Mouse (Mus musculus): ENCODE measurements around the gene Ubac2. TPM values are rescaled to one million over a fixed set of nuclear protein-coding genes. Genes with fewer than 3 reads are reported as not detected.

Ubac2 gene
- polyA plus RNA-seq, 1 experiment from 2014 or later: 47.0 TPM

DNA sequence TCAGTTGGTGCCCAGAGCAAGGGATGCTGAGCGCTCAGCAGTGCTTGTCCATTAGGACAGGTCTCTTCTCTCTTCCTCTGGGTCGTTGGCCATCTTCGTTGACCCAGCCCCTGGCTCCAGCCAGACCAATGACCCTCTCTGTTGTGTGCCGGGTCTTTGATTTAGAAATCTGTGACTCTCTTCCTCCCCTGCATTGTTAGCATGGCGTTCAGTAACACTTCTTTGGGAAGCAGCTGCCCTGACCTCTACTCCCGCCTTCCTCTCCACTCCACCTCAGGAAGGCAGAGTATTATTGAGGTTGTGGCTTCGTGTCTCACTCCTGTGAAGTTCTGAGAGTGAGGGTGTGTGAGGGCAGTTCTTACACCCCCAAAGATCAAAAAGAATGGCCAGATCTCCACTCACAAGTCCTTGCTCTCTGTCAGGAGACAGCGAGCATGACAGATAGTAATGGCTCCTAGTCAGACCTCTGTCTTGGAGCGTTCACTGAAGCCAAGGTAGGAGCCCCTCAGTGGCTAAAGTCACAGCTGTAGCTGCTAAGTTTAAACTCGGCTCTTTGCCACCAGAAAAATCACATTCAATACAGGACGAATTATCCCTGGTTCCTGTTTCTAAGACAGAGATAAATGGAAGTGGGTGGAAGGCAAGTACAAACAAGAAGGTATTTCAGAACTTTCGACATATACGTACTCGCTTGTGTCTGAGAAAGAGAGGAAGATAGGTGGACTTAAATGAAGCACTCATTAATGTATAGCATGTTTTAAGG, 83.9 kb downstream of the Ubac2 start:
- WGBS: 83% methylated on average over 14 of the region's 14 CpGs

DNA sequence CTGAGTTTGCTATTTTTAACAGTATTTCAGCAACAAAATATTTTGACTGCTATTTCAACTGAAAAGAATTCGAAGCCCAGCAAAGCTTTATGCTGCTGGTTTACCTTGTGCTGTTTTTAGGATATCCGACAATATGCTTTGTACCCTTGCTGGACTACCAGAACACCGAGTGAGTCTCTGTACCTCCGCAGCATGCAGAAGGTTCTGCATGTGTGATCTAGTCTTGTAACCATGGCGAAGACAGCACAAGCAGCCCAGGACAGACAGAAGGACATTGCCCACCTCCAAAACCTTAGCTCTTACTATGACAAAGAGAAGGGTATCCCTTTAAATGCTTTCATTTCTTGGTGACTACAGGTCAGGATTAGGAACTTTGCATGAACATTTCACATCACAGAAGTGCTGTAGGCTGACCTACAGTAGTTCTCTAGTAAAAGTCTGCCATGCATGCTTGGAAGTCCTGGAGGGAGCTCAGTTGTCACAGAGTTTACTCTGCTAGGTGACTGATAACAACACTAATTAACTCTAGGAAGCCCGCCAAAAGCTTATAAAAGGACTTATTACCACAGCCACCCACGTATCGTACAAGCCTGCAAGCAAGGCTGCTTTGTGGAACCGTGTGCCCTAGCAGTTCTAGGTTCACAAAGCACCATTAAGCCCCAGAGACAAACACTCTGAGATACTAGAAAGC, 85.0 kb downstream of the Ubac2 start:
- H3K4me3 ChIP-seq (replicated peaks): no peak overlapping the region
- WGBS: 61% methylated on average over 9 of the region's 9 CpGs
- no peak overlapping the region; the same call in 1 of the 2 replicates for H3K27ac ChIP-seq (replicated peaks)
- H3K9me3 ChIP-seq (replicated peaks): no peaks in the 10 kb centered on the region
- H3K9ac ChIP-seq (replicated peaks): no peak overlapping the region
- peaks cover 15% of the 10 kb centered on the region for H3K4me1 ChIP-seq
- no peak overlapping the region for H3K4me2 ChIP-seq
- no peaks in the 10 kb centered on the region for H3K36me3 ChIP-seq
- no peaks in the 10 kb centered on the region for H3K27me3 ChIP-seq (replicated peaks)
- no peak for ATAC-seq (ENCODE audit: low FRiP score)

More for the DNA sequence above, 83.9 kb downstream of the Ubac2 start:
- H3K9me3 ChIP-seq (replicated peaks): no peaks in the 10 kb centered on the region
- no peak overlapping the region for H3K4me3 ChIP-seq (replicated peaks)
- no peak overlapping the region for H3K27ac ChIP-seq (replicated peaks)
- peaks cover 17% of the 10 kb centered on the region for H3K4me1 ChIP-seq
- no peak for ATAC-seq (ENCODE audit: low FRiP score)
- no peaks in the 10 kb centered on the region for H3K27me3 ChIP-seq (replicated peaks)
- H3K4me2 ChIP-seq: no peak overlapping the region
- no peak overlapping the region for H3K9ac ChIP-seq (replicated peaks)
- H3K36me3 ChIP-seq: no peaks in the 10 kb centered on the region

DNA sequence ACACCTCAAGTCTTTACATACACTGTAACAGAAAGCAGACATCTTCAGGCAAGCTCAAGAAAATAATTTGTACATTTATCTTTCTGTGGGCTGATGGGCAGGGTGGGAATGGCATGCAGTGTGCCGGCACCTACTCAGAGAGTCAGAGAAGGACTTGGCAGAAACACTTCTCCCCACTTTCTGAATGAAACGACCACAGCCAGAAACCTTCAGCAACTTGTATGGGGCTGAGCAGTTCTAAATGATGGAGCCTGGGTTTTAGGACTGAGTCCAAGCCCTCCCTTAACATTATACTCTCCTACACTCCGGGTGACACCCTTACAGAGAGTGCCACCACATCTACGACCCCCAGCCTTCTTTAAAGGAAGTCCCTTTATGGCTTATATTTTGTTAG, 85.5 kb downstream of the Ubac2 start:
- H3K4me1 ChIP-seq: peaks cover 10% of the 10 kb centered on the region
- H3K4me2 ChIP-seq: no peak overlapping the region
- no peak overlapping the region; the same call in 1 of the 2 replicates for H3K27ac ChIP-seq (replicated peaks)
- H3K9me3 ChIP-seq (replicated peaks): no peaks in the 10 kb centered on the region
- 55% methylated on average over 4 of the region's 4 CpGs for WGBS
- no peaks in the 10 kb centered on the region for H3K36me3 ChIP-seq
- no peaks in the 10 kb centered on the region for H3K27me3 ChIP-seq (replicated peaks)
- no peak overlapping the region for H3K4me3 ChIP-seq (replicated peaks)
- H3K9ac ChIP-seq (replicated peaks): no peak overlapping the region
- ATAC-seq (ENCODE audit: low FRiP score): no peak; the same call in 1 of the 2 replicates

DNA sequence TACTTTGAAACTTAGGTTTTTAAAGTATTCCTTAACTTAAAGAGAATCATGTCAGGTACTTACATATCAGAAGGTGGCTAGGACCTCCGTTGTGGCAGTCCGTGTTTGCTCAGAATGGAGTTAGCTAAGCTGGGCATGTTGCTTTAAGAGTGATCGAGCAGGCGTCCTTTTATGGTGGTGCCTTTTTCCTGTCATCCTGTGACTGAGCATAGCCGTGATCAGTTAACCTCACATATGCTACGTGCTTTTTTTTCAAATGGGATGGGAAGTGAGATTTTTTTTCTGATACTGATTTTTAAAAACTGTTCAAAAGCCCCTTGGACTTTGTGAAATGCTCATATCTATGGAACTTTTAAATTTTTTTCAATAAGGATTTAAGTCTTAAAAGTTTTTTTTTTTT, 86.6 kb downstream of the Ubac2 start, which contains the start of gene Gpr183:
TSS of gene Gpr183 (minus strand) at position 206 of the 400 bp plus-strand sequence.
- Histone ChIP-seq H3K4me1 (peaks cover 10% of the 10 kb centered on the region), H3K4me2 (no peak within 1 kb of the TSS), H3K27ac (replicated peaks) (no peak within 1 kb of the TSS), H3K36me3 (no peaks in the 10 kb centered on the region), H3K4me3 (replicated peaks) (no peak within 1 kb of the TSS), H3K9me3 (replicated peaks) (no peaks in the 10 kb centered on the region), H3K9ac (replicated peaks) (no peak within 1 kb of the TSS), H3K27me3 (replicated peaks) (no peaks in the 10 kb centered on the region)
- WGBS: 59% methylated on average over 6 of the region's 6 CpGs
- ATAC-seq (ENCODE audit: low FRiP score): no peak

DNA sequence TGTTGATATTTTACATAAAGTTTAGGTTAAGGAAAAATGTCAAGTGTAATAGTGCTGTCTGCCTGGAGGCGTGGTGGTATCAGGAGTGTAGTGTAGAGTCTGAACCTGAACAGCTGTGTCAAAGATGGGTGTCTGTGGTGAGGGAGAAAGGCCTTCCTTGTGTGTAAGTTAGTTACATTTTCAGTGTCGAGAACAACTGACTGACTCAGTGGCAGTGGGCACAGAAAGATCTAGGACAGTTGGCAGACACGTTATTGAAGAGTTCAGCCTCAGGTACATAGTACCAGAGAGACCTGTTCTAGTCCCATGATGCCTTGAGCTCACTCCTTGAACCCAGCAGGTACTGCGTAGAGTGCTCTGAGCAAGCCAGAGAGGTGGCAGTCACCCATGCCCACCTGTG, 87.0 kb downstream of the Ubac2 start:
- H3K9ac ChIP-seq (replicated peaks): no peak overlapping the region
- ATAC-seq (ENCODE audit: low FRiP score): no peak

DNA sequence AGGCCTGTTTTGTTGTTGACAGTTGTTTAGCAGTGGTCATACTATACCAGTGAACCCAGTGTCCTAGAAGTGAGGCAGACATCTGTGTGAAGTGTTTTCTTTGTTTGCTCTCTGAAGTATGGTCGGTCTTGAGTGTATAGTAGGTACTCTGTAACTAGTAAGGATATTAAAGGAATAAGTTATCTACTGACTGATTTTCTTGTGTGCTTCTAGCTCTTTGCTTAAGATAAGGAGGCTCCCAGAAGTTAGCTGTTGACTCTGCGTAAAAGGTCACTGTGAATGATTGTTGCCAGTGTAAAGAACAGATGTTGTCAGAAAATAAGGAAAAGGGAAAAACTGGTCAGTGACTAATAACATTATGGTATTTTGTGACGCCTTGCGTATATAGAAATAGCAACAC, 88.7 kb downstream of the Ubac2 start:
- Histone ChIP-seq H3K9me3 (replicated peaks) (no peaks in the 10 kb centered on the region), H3K9ac (replicated peaks) (no peak overlapping the region), H3K27ac (replicated peaks) (no peak overlapping the region), H3K4me3 (replicated peaks) (no peak overlapping the region), H3K4me1 (peaks cover 10% of the 10 kb centered on the region), H3K4me2 (no peak overlapping the region), H3K27me3 (replicated peaks) (no peaks in the 10 kb centered on the region), H3K36me3 (no peaks in the 10 kb centered on the region)
- 91% methylated on average over 4 of the region's 4 CpGs for WGBS
- ATAC-seq (ENCODE audit: low FRiP score): no peak

More for the DNA sequence above, 87.0 kb downstream of the Ubac2 start:
- H3K36me3 ChIP-seq: no peaks in the 10 kb centered on the region
- H3K4me1 ChIP-seq: peaks cover 10% of the 10 kb centered on the region
- no peaks in the 10 kb centered on the region for H3K27me3 ChIP-seq (replicated peaks)
- H3K27ac ChIP-seq (replicated peaks): no peak overlapping the region
- H3K4me3 ChIP-seq (replicated peaks): no peak overlapping the region
- no peak overlapping the region for H3K4me2 ChIP-seq
- no peaks in the 10 kb centered on the region for H3K9me3 ChIP-seq (replicated peaks)
- 91% methylated on average over 4 of the region's 4 CpGs for WGBS

DNA sequence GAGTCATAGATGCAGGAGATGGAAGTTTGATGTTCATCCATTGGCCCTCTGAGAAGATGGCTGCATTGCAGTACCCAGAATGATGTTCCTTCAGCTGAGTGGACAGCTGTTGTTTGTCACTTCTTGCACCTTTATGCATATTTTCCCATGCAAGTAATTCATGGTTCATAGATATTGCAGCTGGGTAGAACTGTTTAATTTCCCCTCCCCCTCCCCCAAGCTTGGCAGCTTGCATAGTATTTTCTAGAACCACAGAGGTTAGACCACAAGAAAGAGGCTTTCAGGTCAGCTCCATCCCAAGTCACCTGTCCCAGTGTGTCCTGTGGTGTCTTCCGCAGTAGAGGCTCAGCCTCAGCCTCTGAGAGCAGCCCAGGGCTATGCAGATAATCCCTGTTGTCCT, 92.0 kb downstream of the Ubac2 start:
- H3K4me3 ChIP-seq (replicated peaks): no peak overlapping the region
- 94% methylated on average over 1 of the region's 1 CpGs for WGBS
- no peaks in the 10 kb centered on the region for H3K4me1 ChIP-seq
- no peak overlapping the region for H3K27ac ChIP-seq (replicated peaks)
- no peak overlapping the region for H3K4me2 ChIP-seq
- no peak for ATAC-seq (ENCODE audit: low FRiP score)
- H3K36me3 ChIP-seq: 0 out of 2 replicates have a peak, but pooled peaks cover 5% of the 10 kb centered on the region
- no peaks in the 10 kb centered on the region for H3K9me3 ChIP-seq (replicated peaks)
- no peaks in the 10 kb centered on the region for H3K27me3 ChIP-seq (replicated peaks)
- H3K9ac ChIP-seq (replicated peaks): no peak overlapping the region

DNA sequence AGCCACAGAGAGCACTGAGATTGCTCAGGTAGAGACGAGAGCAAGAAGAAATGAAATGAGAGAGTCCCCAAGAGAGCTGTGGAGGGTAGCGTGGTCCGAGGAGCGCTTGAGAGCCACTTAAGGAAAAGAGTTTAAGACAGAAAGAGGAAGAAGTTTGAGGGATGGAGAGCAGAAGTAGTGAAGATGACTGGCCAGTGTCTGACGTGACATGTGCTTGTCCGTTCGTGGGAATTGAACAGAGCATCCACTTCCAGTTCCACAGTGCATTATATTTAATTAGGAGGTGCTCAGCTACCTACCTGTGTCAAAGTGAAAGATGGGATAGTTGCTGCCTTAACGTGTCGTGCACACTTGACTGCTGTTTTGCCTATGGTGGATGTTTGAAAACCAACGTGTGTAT, 94.7 kb downstream of the Ubac2 start:
- H3K4me2 ChIP-seq: no peak overlapping the region
- no peaks in the 10 kb centered on the region for H3K4me1 ChIP-seq
- 0 out of 2 replicates have a peak, but pooled peaks cover 5% of the 10 kb centered on the region for H3K36me3 ChIP-seq
- H3K27ac ChIP-seq (replicated peaks): no peak overlapping the region
- WGBS: 91% methylated on average over 10 of the region's 10 CpGs
- no peaks in the 10 kb centered on the region for H3K9me3 ChIP-seq (replicated peaks)
- ATAC-seq (ENCODE audit: low FRiP score): no peak
- H3K27me3 ChIP-seq (replicated peaks): no peaks in the 10 kb centered on the region
- H3K4me3 ChIP-seq (replicated peaks): no peak overlapping the region
- H3K9ac ChIP-seq (replicated peaks): no peak overlapping the region

DNA sequence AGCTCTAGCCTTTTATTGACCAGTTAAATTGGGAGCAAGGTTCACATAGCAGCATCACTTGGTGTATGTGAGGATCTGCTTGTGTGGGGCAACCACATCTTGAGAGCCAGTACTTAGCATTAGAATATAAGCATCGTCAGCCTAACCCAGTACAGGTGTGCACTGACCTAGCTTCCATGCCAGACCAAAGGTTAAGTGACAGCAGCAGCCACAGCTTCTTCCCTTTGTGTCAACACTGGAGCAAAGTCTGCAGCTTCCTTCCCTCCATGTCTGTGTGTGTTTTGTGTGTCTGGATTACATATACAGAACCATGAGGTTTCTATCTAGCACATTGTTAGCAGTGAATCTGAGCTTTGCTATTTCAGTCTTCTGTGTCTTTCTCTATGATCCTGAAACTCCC, 103.1 kb downstream of the Ubac2 start:
- H3K4me3 ChIP-seq (replicated peaks): no peak overlapping the region
- 100% methylated on average over 1 of the region's 1 CpGs for WGBS
- no peaks in the 10 kb centered on the region for H3K4me1 ChIP-seq
- no peak for ATAC-seq (ENCODE audit: low FRiP score)
- no peak overlapping the region for H3K9ac ChIP-seq (replicated peaks)
- no peaks in the 10 kb centered on the region for H3K36me3 ChIP-seq
- H3K27me3 ChIP-seq (replicated peaks): no peaks in the 10 kb centered on the region
- no peak overlapping the region for H3K4me2 ChIP-seq
- H3K27ac ChIP-seq (replicated peaks): no peak overlapping the region
- H3K9me3 ChIP-seq (replicated peaks): no peaks in the 10 kb centered on the region

DNA sequence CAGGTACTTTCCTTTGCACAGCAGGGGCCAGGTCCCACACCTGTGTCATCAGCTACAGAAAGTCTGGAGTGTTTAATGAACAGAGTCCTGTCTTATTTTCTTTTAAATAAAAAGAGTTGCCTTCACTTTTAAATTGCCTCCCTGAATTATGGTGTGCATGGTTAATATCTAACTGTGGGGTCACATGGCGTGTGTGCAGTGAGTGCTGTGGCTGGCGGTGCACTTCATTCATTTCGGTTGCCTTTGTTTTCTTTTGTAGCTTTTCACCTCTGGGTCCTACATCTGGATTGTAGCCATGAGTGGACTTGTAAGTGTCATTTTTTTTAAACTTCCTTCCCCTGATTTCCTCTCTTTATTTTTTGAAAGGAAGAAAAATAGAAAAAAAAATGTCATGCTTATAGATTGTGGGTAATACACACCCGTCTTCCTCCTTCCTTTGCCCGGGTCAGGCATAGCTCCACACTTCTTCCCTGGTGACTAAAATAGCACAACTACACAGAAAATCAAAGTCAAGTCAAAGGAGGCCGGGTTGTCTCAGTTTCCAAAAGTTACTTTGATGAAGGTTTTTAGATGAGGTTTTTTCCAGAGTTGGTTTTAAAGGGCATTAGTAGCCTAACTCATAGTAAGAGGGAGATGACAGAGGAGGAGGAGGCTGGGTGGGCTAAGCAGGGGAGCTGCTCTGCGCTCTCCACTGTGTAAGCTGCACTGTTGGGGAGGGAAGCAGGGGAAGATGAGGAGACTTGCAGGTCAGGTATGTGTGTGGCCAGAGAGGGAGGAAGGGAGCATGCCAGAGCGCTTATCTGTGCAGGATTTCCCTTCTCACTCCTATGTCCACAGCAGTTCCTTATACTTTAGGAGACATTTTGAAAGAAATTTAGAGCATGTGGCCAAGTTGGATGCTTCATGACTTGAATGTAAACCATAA, 104.9 kb downstream of the Ubac2 start:
- 75% methylated on average over 8 of the region's 8 CpGs for WGBS
- H3K4me2 ChIP-seq: no peak overlapping the region
- ATAC-seq (ENCODE audit: low FRiP score): no peak

DNA sequence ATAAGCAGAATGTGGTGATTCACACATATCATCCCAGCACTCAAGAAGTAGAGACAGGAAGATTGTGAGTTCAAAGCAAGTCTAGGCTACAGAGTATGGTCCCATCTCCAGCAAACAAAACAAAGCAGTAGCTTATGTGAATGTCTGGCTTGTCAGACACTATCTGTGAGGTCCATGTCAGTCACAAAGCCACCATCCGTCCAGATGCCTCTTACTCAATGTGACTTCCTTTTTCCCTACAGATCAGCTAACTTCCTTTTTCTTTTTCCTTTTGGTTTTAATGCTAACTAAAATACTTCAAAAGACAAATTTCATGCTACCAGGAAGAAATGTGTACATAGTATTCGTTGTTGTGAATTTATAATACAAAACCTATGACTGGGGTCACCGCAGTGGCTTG, 107.1 kb downstream of the Ubac2 start:
- no peaks in the 10 kb centered on the region for H3K4me1 ChIP-seq
- no peak overlapping the region for H3K27ac ChIP-seq (replicated peaks)
- no peak overlapping the region for H3K9ac ChIP-seq (replicated peaks)
- ATAC-seq (ENCODE audit: low FRiP score): no peak
- no peaks in the 10 kb centered on the region for H3K27me3 ChIP-seq (replicated peaks)
- 82% methylated on average over 3 of the region's 3 CpGs for WGBS
- no peak overlapping the region for H3K4me2 ChIP-seq
- H3K9me3 ChIP-seq (replicated peaks): no peaks in the 10 kb centered on the region
- no peaks in the 10 kb centered on the region for H3K36me3 ChIP-seq
- H3K4me3 ChIP-seq (replicated peaks): no peak overlapping the region

More for the DNA sequence above, 104.9 kb downstream of the Ubac2 start:
- Histone ChIP-seq H3K9me3 (replicated peaks) (no peaks in the 10 kb centered on the region), H3K4me3 (replicated peaks) (no peak overlapping the region), H3K27ac (replicated peaks) (no peak overlapping the region), H3K27me3 (replicated peaks) (no peaks in the 10 kb centered on the region), H3K4me1 (no peaks in the 10 kb centered on the region), H3K9ac (replicated peaks) (no peak overlapping the region), H3K36me3 (no peaks in the 10 kb centered on the region)
